Mouse (Mus musculus) liver, embryonic 11.5 days (tissue): Measurements from ENCODE around the gene Slu7. TPM values are rescaled to one million over a fixed set of nuclear protein-coding genes. Genes with fewer than 3 reads are reported as not detected.

Source experiments
- ATAC-seq: fragments of 200-750 bp; cut with Nextera tagmentation; replicated peaks from 2 replicates; pipeline ENCODE4 v1.8.0; 2017; ENCODE audit warnings: moderate number of reproducible peaks, mild to moderate bottlenecking, moderate TSS enrichment, moderate library complexity; ENCODE audit not compliant: low FRiP score
- DNase-seq: peaks from one replicate; pipeline ENCODE4 v3.0.0-alpha.2; 2017; ENCODE audit warnings: low spot score
- H3K27ac ChIP-seq: fragments of 300-500 bp; sonication (generic); 2 replicates; pipeline ENCODE4 v1.5.1; 2014; ENCODE audit warnings: mild to moderate bottlenecking, low read depth, low read length, control low read depth
- H3K27me3 ChIP-seq: fragments of 300-500 bp; sonication (generic); replicated peaks from 2 replicates; pipeline ENCODE4 v1.6.1; 2014; ENCODE audit warnings: low read length, mixed read lengths; ENCODE audit not compliant: control insufficient read depth, insufficient read depth
- H3K36me3 ChIP-seq: fragments of 300-500 bp; sonication (generic); 2 replicates; pipeline ENCODE4 v1.6.1; 2014; ENCODE audit warnings: mild to moderate bottlenecking, low read length, moderate library complexity, mixed read lengths; ENCODE audit not compliant: control insufficient read depth, insufficient read depth
- H3K4me1 ChIP-seq: fragments of 300-500 bp; sonication (generic); replicated peaks from 2 replicates; pipeline ENCODE4 v1.6.1; 2014; ENCODE audit warnings: low read length, mixed read lengths; ENCODE audit not compliant: control insufficient read depth, insufficient read depth
- H3K4me2 ChIP-seq: fragments of 300-500 bp; sonication (generic); 2 replicates; pipeline ENCODE4 v1.6.1; 2014; ENCODE audit warnings: mild to moderate bottlenecking, control low read depth, moderate library complexity
- H3K4me3 ChIP-seq: fragments of 300-500 bp; sonication (generic); 2 replicates; pipeline ENCODE4 v1.5.1; 2014; ENCODE audit warnings: low read depth, low read length, control low read depth
- H3K9ac ChIP-seq: fragments of 300-500 bp; sonication (generic); 2 replicates; pipeline ENCODE4 v1.6.1; 2014; ENCODE audit warnings: low read depth, low read length, control low read depth
- H3K9me3 ChIP-seq: fragments of 300-500 bp; sonication (generic); 2 replicates; pipeline ENCODE4 v1.6.1; 2016; ENCODE audit warnings: low read length, inconsistent platforms, mixed read lengths; ENCODE audit not compliant: control insufficient read depth
- WGBS: fragments of 180-500 bp; shearing (Covaris S2); extraction: QIAGEN DNeasy Blood & Tissue Kit; methylation state at CpG from one replicate; pipeline ENCODE4 v1.1.7; 2014; 5-methylcytosine and 5-hydroxymethylcytosine counted together
- polyA plus RNA-seq: library from polyadenylated mRNA; unstranded; fragments of >200 nt; fragmentation: Nextera tagmentation; extraction: Ambion mirVana; gene quantifications from 2 replicates; pipeline ENCODE4 v1.2.1, GENCODE M21; 2014

The Slu7 gene
- polyA plus RNA-seq, result 43.9 and 48.9 TPM in 2 replicates

DNA sequence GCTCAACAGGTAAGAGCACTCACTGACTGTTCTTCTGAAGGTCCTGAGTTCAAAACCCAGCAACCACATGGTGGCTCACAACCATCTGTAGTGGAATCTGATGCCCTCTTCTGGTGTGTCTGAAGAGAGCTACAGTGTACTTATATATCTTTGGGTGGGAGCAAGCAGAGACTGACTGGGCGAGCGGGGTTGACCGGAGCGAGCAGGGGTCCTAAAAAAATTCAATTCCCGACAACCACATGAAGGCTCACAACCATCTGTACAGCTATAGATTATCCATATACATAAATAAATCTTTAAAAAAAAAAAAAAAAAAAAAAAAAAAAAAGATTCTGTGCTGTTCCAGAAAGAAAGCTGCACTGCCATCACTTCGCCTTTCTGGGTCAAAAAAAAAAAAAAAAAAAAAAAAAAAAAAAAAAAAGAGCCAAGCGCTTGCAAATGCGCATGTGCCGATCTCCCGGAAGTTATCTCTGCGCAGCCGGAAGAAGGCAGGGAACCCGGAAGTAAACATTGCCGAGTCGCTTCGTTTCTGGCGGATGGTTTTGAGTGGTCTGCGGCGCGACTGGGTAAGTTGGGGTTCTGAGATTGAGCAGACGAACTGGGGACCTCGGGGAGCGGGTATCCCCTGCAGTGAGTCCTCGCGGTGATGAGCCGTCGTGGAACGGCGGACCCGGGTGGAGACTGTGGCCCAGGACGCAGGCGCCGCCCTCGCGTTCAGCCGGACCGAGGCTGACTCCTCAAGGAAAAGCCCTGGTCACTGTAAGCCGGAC is at the start of gene Slu7:
Gene Slu7, plus strand, starts transcription at position 491 of the 770 bp plus-strand sequence.
- H3K27ac ChIP-seq, result peak within 1 kb of the TSS; percentile 33; the same call in 1 of the 2 replicates
- peak within 1 kb of the TSS; percentile 82 for H3K4me3 ChIP-seq
- WGBS, result 8% methylated on average over 38 of the region's 38 CpGs
- no peaks in the 10 kb centered on the region; the same call in 1 of the 2 replicates for H3K36me3 ChIP-seq
- H3K27me3 ChIP-seq, result no peaks in the 10 kb centered on the region
- peak within 1 kb of the TSS; percentile 77 for H3K9ac ChIP-seq
- peak; percentile 77 for DNase-seq
- peak within 1 kb of the TSS; percentile 72 for H3K4me2 ChIP-seq
- H3K9me3 ChIP-seq, result no peaks in the 10 kb centered on the region
- H3K4me1 ChIP-seq, result peaks cover 7% of the 10 kb centered on the region
- peak; percentile 81 for ATAC-seq

DNA sequence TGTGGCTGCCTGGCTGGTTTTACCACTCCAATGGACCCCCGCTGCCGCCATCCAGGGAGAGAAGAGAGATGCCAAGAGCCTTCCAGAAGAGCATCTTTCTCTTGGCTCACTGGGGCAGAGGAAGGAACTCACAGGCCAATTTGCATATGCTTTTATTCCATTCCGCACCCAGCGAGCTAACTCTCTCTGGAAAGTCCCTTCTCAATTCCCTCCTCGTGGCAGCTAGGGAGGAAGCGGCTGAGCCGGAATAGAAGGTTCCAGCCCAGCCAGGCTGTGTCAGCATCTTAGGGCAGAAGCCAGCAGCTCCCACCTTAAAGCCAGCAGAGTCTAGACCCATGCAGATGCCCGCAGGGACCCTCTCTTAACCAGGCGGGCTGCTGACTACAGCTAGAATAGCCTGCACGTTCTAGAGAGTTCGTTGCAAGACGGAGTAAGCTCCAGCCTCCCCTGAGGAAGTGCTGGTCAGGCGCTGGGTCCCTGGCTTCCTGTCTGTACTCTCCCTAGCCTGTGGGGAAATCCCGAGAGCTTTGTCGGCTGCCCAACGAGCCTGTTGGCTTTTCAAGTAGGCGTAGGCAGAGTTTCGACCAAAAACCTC is 48.4 kb upstream of the Slu7 start:
- Histone ChIP-seq H3K4me2 (peak overlapping the region; percentile 69), H3K27ac (peak overlapping the region; percentile 48), H3K36me3 (no peaks in the 10 kb centered on the region), H3K9me3 (no peaks in the 10 kb centered on the region), H3K27me3 (peaks cover 6% of the 10 kb centered on the region; the same call in 1 of the 2 replicates), H3K4me3 (peak overlapping the region; percentile 35), H3K9ac (peak overlapping the region; percentile 40; the same call in 1 of the 2 replicates), H3K4me1 (no peaks in the 10 kb centered on the region)
- peak; percentile 71 for ATAC-seq
- DNase-seq, result peak; percentile 59
- WGBS, result 2% methylated on average over 18 of the region's 18 CpGs

DNA sequence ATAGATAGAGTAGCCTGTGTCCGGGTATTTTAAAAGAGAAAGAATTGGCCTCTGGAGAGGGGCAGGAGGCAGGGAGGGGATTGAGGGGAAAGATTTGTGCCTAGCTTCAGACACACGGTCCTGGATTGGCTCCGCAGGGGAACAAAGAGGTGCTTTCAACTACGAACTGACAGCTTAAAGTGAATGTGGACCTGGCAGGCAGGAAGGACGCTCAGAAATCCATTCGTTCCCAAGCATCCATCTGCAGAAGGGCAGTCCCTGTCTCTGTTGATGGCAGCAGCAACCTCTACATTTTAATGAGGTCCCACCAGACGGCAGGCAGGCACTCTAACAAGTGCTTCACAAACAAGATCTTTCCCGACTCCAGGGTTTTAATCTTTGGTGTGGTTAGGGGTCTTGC is 47.8 kb upstream of the Slu7 start:
- H3K27me3 ChIP-seq, result peaks cover 6% of the 10 kb centered on the region; the same call in 1 of the 2 replicates
- peak overlapping the region; percentile 69 for H3K4me2 ChIP-seq
- ATAC-seq, result no peak
- no peak for DNase-seq
- H3K9ac ChIP-seq, result no peak overlapping the region
- no peaks in the 10 kb centered on the region for H3K9me3 ChIP-seq
- no peaks in the 10 kb centered on the region for H3K36me3 ChIP-seq
- no peak overlapping the region for H3K27ac ChIP-seq
- peak overlapping the region; percentile 35; the same call in 1 of the 2 replicates for H3K4me3 ChIP-seq
- H3K4me1 ChIP-seq, result no peaks in the 10 kb centered on the region
- WGBS, result 11% methylated on average over 8 of the region's 8 CpGs

- H3K9me3 ChIP-seq, result no peaks in the 10 kb centered on the region
- peaks cover 6% of the 10 kb centered on the region; the same call in 1 of the 2 replicates for H3K27me3 ChIP-seq
- H3K9ac ChIP-seq, result no peak overlapping the region
- no peak overlapping the region for H3K27ac ChIP-seq
- H3K4me2 ChIP-seq, result no peak overlapping the region
- DNase-seq (no peak), ATAC-seq (no peak)
- H3K36me3 ChIP-seq, result no peaks in the 10 kb centered on the region
- H3K4me3 ChIP-seq, result no peak overlapping the region
- H3K4me1 ChIP-seq, result no peaks in the 10 kb centered on the region
- 86% methylated on average over 14 of the region's 14 CpGs for WGBS
Observed at GRCm38 (mm10) chr11:43387004-43387880, 46.3 kb upstream of the Slu7 start.

GRCm38 (mm10) chr11:43388122-43389097 is 45.1 kb upstream of the Slu7 start:
- no peaks in the 10 kb centered on the region for H3K9me3 ChIP-seq
- 79% methylated on average over 21 of the region's 21 CpGs for WGBS
- DNase-seq, result no peak

DNA sequence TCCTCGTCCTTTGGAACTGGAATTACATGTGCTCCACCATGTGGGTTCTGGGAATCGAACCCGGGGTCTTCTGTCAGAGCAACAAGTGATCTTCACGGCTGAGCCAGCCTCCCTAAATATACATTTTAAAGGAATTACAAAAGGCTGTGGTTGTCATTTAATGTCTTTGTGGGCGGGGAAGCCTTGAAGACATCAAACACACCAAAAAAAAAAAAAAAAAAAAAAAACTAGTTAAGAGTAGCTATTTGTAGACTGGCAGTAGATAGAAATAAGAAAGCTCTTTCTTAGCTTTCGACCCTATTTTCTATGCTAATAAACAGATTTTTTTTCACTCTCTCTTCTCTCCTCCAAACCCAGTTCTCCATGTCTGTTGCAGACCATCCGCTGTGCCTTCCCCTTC is 44.4 kb upstream of the Slu7 start:
- no peak overlapping the region for H3K4me2 ChIP-seq
- no peak overlapping the region for H3K9ac ChIP-seq
- peaks cover 6% of the 10 kb centered on the region; the same call in 1 of the 2 replicates for H3K27me3 ChIP-seq
- no peaks in the 10 kb centered on the region for H3K4me1 ChIP-seq
- ATAC-seq (no peak), DNase-seq (no peak)
- H3K27ac ChIP-seq, result no peak overlapping the region
- WGBS, result 79% methylated on average over 7 of the region's 7 CpGs
- H3K36me3 ChIP-seq, result no peaks in the 10 kb centered on the region
- H3K4me3 ChIP-seq, result no peak overlapping the region
- no peaks in the 10 kb centered on the region for H3K9me3 ChIP-seq

More at GRCm38 (mm10) chr11:43388122-43389097, 45.1 kb upstream of the Slu7 start:
- Histone ChIP-seq H3K36me3 (no peaks in the 10 kb centered on the region), H3K27ac (no peak overlapping the region), H3K4me3 (no peak overlapping the region), H3K27me3 (peaks cover 6% of the 10 kb centered on the region; the same call in 1 of the 2 replicates), H3K9ac (no peak overlapping the region), H3K4me2 (no peak overlapping the region), H3K4me1 (no peaks in the 10 kb centered on the region)
- ATAC-seq, result no peak

DNA sequence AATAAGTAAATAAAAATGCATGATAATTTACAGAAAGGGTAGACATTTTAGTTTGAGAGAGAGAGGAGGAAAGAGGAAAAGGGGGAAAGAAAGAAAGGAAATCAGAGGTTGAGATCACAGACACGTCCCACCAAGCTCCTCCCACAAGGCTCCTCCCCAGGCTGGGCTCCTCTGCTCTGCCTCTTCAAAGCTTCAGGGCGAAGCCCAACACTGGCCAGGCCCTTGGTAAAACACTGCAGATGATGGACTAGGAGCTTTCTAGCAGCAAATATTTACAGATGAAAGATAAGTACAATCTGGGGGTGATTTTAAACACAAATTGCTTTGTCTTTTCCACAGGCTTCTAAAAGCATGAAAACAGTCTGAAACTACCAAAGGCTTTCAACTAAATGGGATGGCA is 40.8 kb upstream of the Slu7 start:
- 34% methylated on average over 2 of the region's 2 CpGs for WGBS
- Histone ChIP-seq H3K27me3 (no peaks in the 10 kb centered on the region), H3K9ac (no peak overlapping the region), H3K4me1 (no peaks in the 10 kb centered on the region), H3K4me3 (no peak overlapping the region), H3K27ac (no peak overlapping the region), H3K9me3 (no peaks in the 10 kb centered on the region), H3K36me3 (no peaks in the 10 kb centered on the region), H3K4me2 (no peak overlapping the region)
- ATAC-seq, result no peak
- DNase-seq, result no peak
